Mouse (Mus musculus): ENCODE data around the gene Kcnh6. TPM values are rescaled to one million over a fixed set of nuclear protein-coding genes. Genes with fewer than 3 reads are reported as not detected.

Gene Kcnh6
- total RNA-seq, 2 experiments from 2014 or later: not detected

DNA sequence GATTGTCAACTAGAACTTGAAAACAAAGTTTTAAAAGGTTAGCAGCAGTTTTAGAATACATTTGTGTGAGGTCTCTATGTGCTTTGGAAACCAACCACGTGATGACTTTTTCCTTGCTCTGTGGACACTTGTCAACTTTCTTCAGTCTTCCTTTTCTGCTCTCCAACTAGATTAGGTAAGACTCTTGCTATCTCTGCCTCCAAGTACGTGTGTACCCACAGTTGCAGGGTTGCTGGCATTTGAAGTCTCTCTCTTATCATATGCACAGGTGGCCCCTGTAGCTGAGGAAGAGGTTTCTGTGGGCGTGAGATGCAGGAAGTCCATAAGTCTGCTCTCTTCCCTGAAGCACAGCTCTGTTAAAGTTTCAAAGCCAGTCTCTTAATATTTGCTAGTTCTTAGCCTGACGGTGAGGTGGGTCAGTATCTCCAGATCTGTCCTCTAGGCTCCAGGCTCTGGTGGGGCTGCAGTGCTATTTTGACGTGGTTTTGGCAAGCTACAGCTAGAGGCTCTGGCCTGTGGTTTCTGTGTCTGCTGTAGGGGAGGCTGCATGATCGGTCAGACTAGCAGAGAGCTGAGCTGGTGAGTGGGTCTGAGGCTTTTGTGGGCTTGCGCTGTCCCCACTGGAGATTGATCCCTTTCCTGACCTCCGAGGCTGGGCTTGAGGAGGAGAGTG is 49.0 kb downstream of the Kcnh6 start:
- ATAC-seq (replicated peaks; ENCODE audit: low FRiP score, poor library complexity, severe bottlenecking): peak; percentile 57; the same call in 1 of the 2 replicates

- ATAC-seq (replicated peaks; ENCODE audit: low FRiP score, poor library complexity, severe bottlenecking): no peak
Observed at GRCm38 (mm10) chr11:106058020-106058419, 50.1 kb downstream of the Kcnh6 start.

DNA sequence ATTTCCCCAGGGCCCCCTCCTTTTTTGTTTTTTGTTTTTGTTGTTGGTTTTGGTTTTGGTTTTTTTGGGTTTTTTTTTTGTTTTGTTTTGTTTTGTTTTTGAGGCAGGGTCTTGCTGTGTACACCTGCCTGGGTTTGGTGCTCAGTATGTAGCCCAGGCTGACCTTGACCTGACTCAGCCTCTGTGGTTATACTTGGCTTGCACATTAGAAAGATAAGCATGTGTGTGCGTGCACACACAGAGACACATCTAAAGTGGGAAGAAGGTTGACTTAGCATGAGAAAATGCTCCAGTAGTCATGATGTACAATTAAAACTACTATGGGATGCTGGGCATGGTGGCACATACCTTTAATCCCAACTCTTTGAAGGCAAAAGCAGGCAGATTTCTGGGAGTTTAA is 52.6 kb downstream of the Kcnh6 start:
- no peak for ATAC-seq (replicated peaks; ENCODE audit: low FRiP score, poor library complexity, severe bottlenecking)

- ATAC-seq (replicated peaks; ENCODE audit: low FRiP score, poor library complexity, severe bottlenecking): no peak
Observed at GRCm38 (mm10) chr11:106061311-106061710, 53.4 kb downstream of the Kcnh6 start.

- no peak for ATAC-seq (replicated peaks; ENCODE audit: low FRiP score, poor library complexity, severe bottlenecking)
Observed at GRCm38 (mm10) chr11:106063756-106064155, 55.8 kb downstream of the Kcnh6 start.

GRCm38 (mm10) chr11:106065073-106065922 is 57.4 kb downstream of the Kcnh6 start:
- ATAC-seq (replicated peaks; ENCODE audit: low FRiP score, poor library complexity, severe bottlenecking): peak; percentile 22

GRCm38 (mm10) chr11:106065923-106066571 is 58.1 kb downstream of the Kcnh6 start, which contains the start of gene Taco1:
Taco1 (plus strand) TSS chr11:106066061.
- peak; percentile 97 for ATAC-seq (replicated peaks; ENCODE audit: low FRiP score, poor library complexity, severe bottlenecking)

GRCm38 (mm10) chr11:106066616-106067015 is 58.7 kb downstream of the Kcnh6 start:
- ATAC-seq (replicated peaks; ENCODE audit: low FRiP score, poor library complexity, severe bottlenecking): 0 out of 2 replicates have a peak, but pooled peaks have one; percentile 5

DNA sequence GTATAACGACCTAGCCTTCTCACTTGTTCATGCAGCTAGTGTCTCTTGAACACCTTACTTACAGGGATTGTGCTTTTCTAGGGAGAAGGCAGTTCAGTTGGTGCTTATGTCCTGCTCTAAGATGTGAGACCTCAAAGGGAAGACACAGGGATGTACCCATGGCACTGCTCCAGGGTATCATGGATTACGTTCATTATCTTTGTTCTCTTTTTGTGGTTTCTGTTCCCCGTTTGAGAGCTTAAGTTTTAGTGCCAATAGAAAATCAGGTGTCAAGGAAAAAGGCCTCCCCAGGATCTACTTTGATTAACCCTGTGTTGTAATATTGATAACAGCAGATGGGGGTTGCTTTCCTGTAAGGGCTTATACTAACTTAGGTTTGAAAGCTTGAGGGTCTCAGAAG is 65.8 kb downstream of the Kcnh6 start:
- ATAC-seq (replicated peaks; ENCODE audit: low FRiP score, poor library complexity, severe bottlenecking): no peak

- peak; percentile 81; the same call in 1 of the 2 replicates for ATAC-seq (replicated peaks; ENCODE audit: low FRiP score, poor library complexity, severe bottlenecking)
Observed at GRCm38 (mm10) chr11:106076321-106076720, 68.4 kb downstream of the Kcnh6 start.

Other genes starting within 250 kb of the Kcnh6 start
- gene Cyb561, start 54.8 kb upstream of the Kcnh6 start, total RNA-seq (2015; ENCODE audit: low replicate concordance): 3.4 TPM in 1 of 2 replicates, not detected in the other
- gene Cyb561, start 54.8 kb upstream of the Kcnh6 start, total RNA-seq (2017; ENCODE audit: low replicate concordance): 1.5 TPM in 1 of 2 replicates, not detected in the other
- 1.8 and 2.1 TPM in 2 replicates for gene Ace, start 40.2 kb upstream of the Kcnh6 start, total RNA-seq (2015; ENCODE audit: low replicate concordance)
- gene Ace, start 40.2 kb upstream of the Kcnh6 start, total RNA-seq (2017; ENCODE audit: low replicate concordance): 1.1 and 1.2 TPM in 2 replicates
- not detected in 2 replicates for gene Ace3, start 13.4 kb upstream of the Kcnh6 start, total RNA-seq (2015; ENCODE audit: low replicate concordance)
- not detected in 2 replicates for gene Ace3, start 13.4 kb upstream of the Kcnh6 start, total RNA-seq (2017; ENCODE audit: low replicate concordance)
- gene Dcaf7, start 28.7 kb downstream of the Kcnh6 start, total RNA-seq (2015; ENCODE audit: low replicate concordance): 25.2 and 28.1 TPM in 2 replicates
- gene Dcaf7, start 28.7 kb downstream of the Kcnh6 start, total RNA-seq (2017; ENCODE audit: low replicate concordance): 26.9 and 36.5 TPM in 2 replicates
- gene Taco1, start 57.9 kb downstream of the Kcnh6 start, total RNA-seq (2015; ENCODE audit: low replicate concordance): 5.9 TPM in 1 of 2 replicates, not detected in the other
- 4.1 and 6.8 TPM in 2 replicates for gene Taco1, start 57.9 kb downstream of the Kcnh6 start, total RNA-seq (2017; ENCODE audit: low replicate concordance)
- gene Map3k3, start 76.5 kb downstream of the Kcnh6 start, total RNA-seq (2015; ENCODE audit: low replicate concordance): 9.6 and 11.5 TPM in 2 replicates
- 5.7 and 6.2 TPM in 2 replicates for gene Map3k3, start 76.5 kb downstream of the Kcnh6 start, total RNA-seq (2017; ENCODE audit: low replicate concordance)
- not detected in 2 replicates for gene Gm10840, start 152.7 kb downstream of the Kcnh6 start, total RNA-seq (2015; ENCODE audit: low replicate concordance)
- not detected in 2 replicates for gene Gm10840, start 152.7 kb downstream of the Kcnh6 start, total RNA-seq (2017; ENCODE audit: low replicate concordance)
- 35.7 and 49.0 TPM in 2 replicates for gene Limd2, start 152.7 kb downstream of the Kcnh6 start, total RNA-seq (2015; ENCODE audit: low replicate concordance)
- gene Limd2, start 152.7 kb downstream of the Kcnh6 start, total RNA-seq (2017; ENCODE audit: low replicate concordance): 4.8 and 8.7 TPM in 2 replicates
- 14.1 and 16.3 TPM in 2 replicates for gene Strada, start 194.0 kb downstream of the Kcnh6 start, total RNA-seq (2015; ENCODE audit: low replicate concordance)
- gene Strada, start 194.0 kb downstream of the Kcnh6 start, total RNA-seq (2017; ENCODE audit: low replicate concordance): 6.4 and 12.3 TPM in 2 replicates
- gene Ccdc47, start 208.2 kb downstream of the Kcnh6 start, total RNA-seq (2015; ENCODE audit: low replicate concordance): 24.1 and 54.9 TPM in 2 replicates
- 122 and 130 TPM in 2 replicates for gene Ccdc47, start 208.2 kb downstream of the Kcnh6 start, total RNA-seq (2017; ENCODE audit: low replicate concordance)
- gene Ddx42, start 208.8 kb downstream of the Kcnh6 start, total RNA-seq (2015; ENCODE audit: low replicate concordance): 28.9 and 47.6 TPM in 2 replicates
- 60.4 and 91.1 TPM in 2 replicates for gene Ddx42, start 208.8 kb downstream of the Kcnh6 start, total RNA-seq (2017; ENCODE audit: low replicate concordance)
- gene Ftsj3, start 248.0 kb downstream of the Kcnh6 start, total RNA-seq (2015; ENCODE audit: low replicate concordance): 6.5 and 13.8 TPM in 2 replicates
- gene Ftsj3, start 248.0 kb downstream of the Kcnh6 start, total RNA-seq (2017; ENCODE audit: low replicate concordance): 19.1 and 20.7 TPM in 2 replicates
- gene Psmc5, start 248.0 kb downstream of the Kcnh6 start, total RNA-seq (2015; ENCODE audit: low replicate concordance): 41.5 and 42.5 TPM in 2 replicates
- 33.4 and 66.2 TPM in 2 replicates for gene Psmc5, start 248.0 kb downstream of the Kcnh6 start, total RNA-seq (2017; ENCODE audit: low replicate concordance)